9 mouse cellular contexts compared by ENCODE assay signal in the genomic region with DNA sequence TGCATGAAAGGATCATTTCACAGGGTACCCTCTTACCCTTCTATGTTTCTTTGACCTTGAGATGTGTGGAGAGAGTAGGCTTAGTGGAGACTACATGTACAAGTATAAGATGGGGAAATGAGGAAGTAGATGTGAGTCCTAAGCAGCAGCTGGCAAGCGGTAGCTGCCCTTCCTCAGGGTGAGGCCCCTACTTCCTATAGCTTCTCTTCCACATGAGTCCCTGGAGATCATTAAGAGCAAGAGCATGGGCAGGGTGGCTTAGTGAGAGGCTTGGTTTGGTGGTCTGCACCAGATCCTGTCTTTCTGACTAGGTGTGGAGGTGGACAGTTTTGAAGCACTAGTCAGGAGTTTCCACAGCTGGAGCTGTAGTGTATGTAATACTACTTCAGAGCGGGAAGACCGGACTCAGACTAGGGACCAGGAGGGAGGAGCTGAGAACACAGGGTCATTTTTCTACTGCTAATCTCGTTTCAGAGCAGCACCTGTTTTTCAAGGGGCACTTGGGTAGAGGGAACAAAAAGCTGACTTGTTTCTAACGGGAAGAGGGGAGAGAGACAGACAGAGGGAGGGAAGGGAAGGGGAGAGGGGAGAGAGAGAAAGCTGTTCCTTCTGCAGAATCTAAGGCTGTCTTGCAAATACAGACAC. TPM values are rescaled to one million over a fixed set of nuclear protein-coding genes. Genes with fewer than 3 reads are reported as not detected.
DNase-seq lines count a peak whose midpoint lies in the region; ATAC-seq and TF ChIP-seq lines count a peak whose summit lies in the region.
"Had no signal": no experiment of that assay in that cellular context is flagged by ENCODE, and none has a peak within 500 bp of the region (broad histone marks: within the 10 kb centered on the region; RNA-seq: fewer than 3 reads in every experiment).

No protein-coding gene starts in this region.

- peak; percentile 23; the same call in 1 of the 2 replicates for ATAC-seq in forebrain, embryonic 15.5 days (replicated peaks)
- no peak; the same call in 1 of the 2 replicates for ATAC-seq in limb, embryonic 15.5 days (ENCODE audit: insufficient number of reproducible peaks, low FRiP score, low TSS enrichment, low read depth)

- intact Hi-C loops in gastrocnemius, adult 2 months (cut with DNase I): no loop called here

- H3K36me3 ChIP-seq in forebrain, embryonic 15.5 days: peaks cover 49% of the 10 kb centered on the region
- H3K36me3 ChIP-seq in limb, embryonic 15.5 days: peaks cover 61% of the 10 kb centered on the region

- H3K27me3 ChIP-seq in forebrain, embryonic 15.5 days: no peaks in the 10 kb centered on the region
- H3K27me3 ChIP-seq in limb, embryonic 15.5 days: no peaks in the 10 kb centered on the region

- H3K4me3 ChIP-seq in gastrocnemius, adult 2 months: no peak overlapping the region
- no peak overlapping the region for H3K4me3 ChIP-seq in forebrain, embryonic 15.5 days
- H3K4me3 ChIP-seq in limb, embryonic 15.5 days: no peak overlapping the region

- WGBS in forebrain, embryonic 15.5 days: 28% methylated on average over 5 of the region's 5 CpGs
- WGBS in limb, embryonic 15.5 days: 28% methylated on average over 5 of the region's 5 CpGs

- H3K4me2 ChIP-seq in forebrain, embryonic 15.5 days (replicated peaks): no peak overlapping the region
- no peak overlapping the region for H3K4me2 ChIP-seq in limb, embryonic 15.5 days

- no peaks in the 10 kb centered on the region for H3K9me3 ChIP-seq in forebrain, embryonic 15.5 days
- no peaks in the 10 kb centered on the region for H3K9me3 ChIP-seq in limb, embryonic 15.5 days

- no peak for DNase-seq in gastrocnemius, adult 2 months
- no peak for DNase-seq in gastrocnemius, postnatal 4 days (ENCODE audit: low spot score in 2 of 2)
- peak; percentile 68 for DNase-seq in 416B (ENCODE audit: low read depth)
- no peak for DNase-seq in adrenal gland, adult 2 months
- DNase-seq in layer of hippocampus, postnatal 36 days: no peak
- DNase-seq in ovary, postnatal 14 days (ENCODE audit: low spot score): no peak
- DNase-seq: heart, postnatal 4 days had no signal

- peak overlapping the region; percentile 31; the same call in 1 of the 2 replicates for H3K27ac ChIP-seq in gastrocnemius, adult 2 months
- H3K27ac ChIP-seq in forebrain, embryonic 15.5 days (replicated peaks): peak overlapping the region; percentile 64
- 0 out of 2 replicates have a peak overlapping the region, but pooled peaks have one; percentile 28 for H3K27ac ChIP-seq in limb, embryonic 15.5 days

- no peak for TF ChIP-seq CTCF in gastrocnemius, adult 2 months (IDR thresholded peaks at IDR 0.05)

- H3K4me1 ChIP-seq in forebrain, embryonic 15.5 days: peaks cover 27% of the 10 kb centered on the region
- H3K4me1 ChIP-seq in limb, embryonic 15.5 days: peaks cover 14% of the 10 kb centered on the region

- no peak overlapping the region for H3K9ac ChIP-seq in forebrain, embryonic 15.5 days (replicated peaks)
- no peak overlapping the region for H3K9ac ChIP-seq in limb, embryonic 15.5 days

RNA-seq across cellular contexts. Expression of a gene that starts 25.3 kb away (rescaled TPM):
- 100 to 1,000 TPM; 195 to 201 TPM for total RNA-seq in gastrocnemius, adult 2 months (2021)
- 100 to 1,000 TPM; 232 to 238 TPM for total RNA-seq in gastrocnemius, postnatal 4 days (2021)
- 328 and 347 TPM in 2 replicates for polyA plus RNA-seq in forebrain, embryonic 15.5 days (2015; fragmentation: Nextera tagmentation; extraction: Ambion mirVana)
- 315 and 328 TPM in 2 replicates for polyA plus RNA-seq in limb, embryonic 15.5 days (2015; fragmentation: Nextera tagmentation; extraction: Ambion mirVana)
- total RNA-seq in adrenal gland, adult 2 months (2021): 100 to 1,000 TPM; 101 to 156 TPM
- 172 and 201 TPM in 2 replicates for polyA plus RNA-seq in adrenal gland, adult 2 months (2012; rRNA removed)
- total RNA-seq in layer of hippocampus, postnatal 36 days (2021): 100 to 1,000 TPM; 189 to 220 TPM
